Comparison of ENCODE assay signal across 7 mouse cellular contexts in genomic region chr11:69621571-69622268, GRCm38 (mm10). TPM values are rescaled to one million over a fixed set of nuclear protein-coding genes. Genes with fewer than 3 reads are reported as not detected.
DNase-seq lines count a peak whose midpoint lies in the region; ATAC-seq lines count a peak whose summit lies in the region.

Gene Sat2, plus strand, starts transcription at chr11:69622024.

- intact Hi-C loops in heart, postnatal 14 days (cut with DNase I), result no loop called here

- WGBS in forebrain, embryonic 11.5 days, result 1% methylated on average over 20 of the region's 20 CpGs

- H3K36me3 ChIP-seq in forebrain, embryonic 11.5 days (ENCODE audit: control insufficient read depth, insufficient read depth, low read length), result no peaks in the 10 kb centered on the region

- H3K4me2 ChIP-seq in forebrain, embryonic 11.5 days (ENCODE audit: low read depth, low read length, severe bottlenecking), result peak within 1 kb of the TSS; percentile 78

- DNase-seq in NIH3T3 (ENCODE audit: low read depth), result peak; percentile 88
- DNase-seq in brain, adult 2 months (ENCODE audit: low read depth, low spot score), result peak; percentile 90
- peak; percentile 87 for DNase-seq in forebrain, embryonic 11.5 days (ENCODE audit: low spot score)
- peak; percentile 59 to 68 for DNase-seq in heart, postnatal 14 days
- peak; percentile 61 to 69 for DNase-seq in layer of hippocampus, postnatal 14 days (ENCODE audit: low spot score in 2 of 2)
- peak; percentile 85 for DNase-seq in mesoderm, embryonic 11.5 days (ENCODE audit: low read depth, low spot score)
- DNase-seq in urinary bladder, postnatal 36 days (ENCODE audit: low spot score in 2 of 2), result peak; percentile 36 to 49

- no peaks in the 10 kb centered on the region for H3K27me3 ChIP-seq in forebrain, embryonic 11.5 days (ENCODE audit: control insufficient read depth, insufficient read depth, low read length)

- ATAC-seq in forebrain, embryonic 11.5 days (replicated peaks; ENCODE audit: low FRiP score), result peak; percentile 90

- H3K4me3 ChIP-seq in forebrain, embryonic 11.5 days (ENCODE audit: low read depth, low read length), result peak within 1 kb of the TSS; percentile 38

- no peaks in the 10 kb centered on the region for H3K9me3 ChIP-seq in forebrain, embryonic 11.5 days (ENCODE audit: control insufficient read depth, low read length)

- H3K9ac ChIP-seq in forebrain, embryonic 11.5 days (ENCODE audit: low read length), result peak within 1 kb of the TSS; percentile 67

- H3K4me1 ChIP-seq in forebrain, embryonic 11.5 days (replicated peaks; ENCODE audit: control insufficient read depth, insufficient read depth, low read length), result peaks cover 7% of the 10 kb centered on the region

- H3K27ac ChIP-seq in forebrain, embryonic 11.5 days (ENCODE audit: low read depth, low read length), result no peak within 1 kb of the TSS

RNA-seq across cellular contexts. Expression of gene Sat2, which starts in this region (rescaled TPM):
- 13.9 and 17.7 TPM in 2 replicates for polyA plus RNA-seq in forebrain, embryonic 11.5 days (2014; fragmentation: Nextera tagmentation; extraction: Ambion mirVana)
- total RNA-seq in heart, postnatal 14 days (2021), result 1 to 10 TPM; 1.6 to 2.5 TPM
- total RNA-seq in layer of hippocampus, postnatal 14 days (2021), result 10 to 100 TPM; 16.1 to 19.8 TPM

Comparison
In these comparisons a context has a peak if more than half of its experiments do, and no peak if none do; other contexts are left out.
1. RNA of gene Sat2 (total RNA-seq): 16.1 to 19.8 TPM in layer of hippocampus, postnatal 14 days; 1.6 to 2.5 TPM in heart, postnatal 14 days; every median in the first group is over 4 times any median in the second.
2. Peak in every context shown above with its lines, with median percentiles within 50 percentile points of each other: DNase-seq.